Mouse (Mus musculus): ENCODE measurements around the gene Ccdc194. TPM values are rescaled to one million over a fixed set of nuclear protein-coding genes. Genes with fewer than 3 reads are reported as not detected.
A peak's percentile ranks its signal among the peaks of the same experiment; 100 is the strongest.

The Ccdc194 gene
- polyA plus RNA-seq (2016; fragmentation: Nextera tagmentation; extraction: Ambion mirVana): 0.67 and 0.70 TPM in 2 replicates

DNA sequence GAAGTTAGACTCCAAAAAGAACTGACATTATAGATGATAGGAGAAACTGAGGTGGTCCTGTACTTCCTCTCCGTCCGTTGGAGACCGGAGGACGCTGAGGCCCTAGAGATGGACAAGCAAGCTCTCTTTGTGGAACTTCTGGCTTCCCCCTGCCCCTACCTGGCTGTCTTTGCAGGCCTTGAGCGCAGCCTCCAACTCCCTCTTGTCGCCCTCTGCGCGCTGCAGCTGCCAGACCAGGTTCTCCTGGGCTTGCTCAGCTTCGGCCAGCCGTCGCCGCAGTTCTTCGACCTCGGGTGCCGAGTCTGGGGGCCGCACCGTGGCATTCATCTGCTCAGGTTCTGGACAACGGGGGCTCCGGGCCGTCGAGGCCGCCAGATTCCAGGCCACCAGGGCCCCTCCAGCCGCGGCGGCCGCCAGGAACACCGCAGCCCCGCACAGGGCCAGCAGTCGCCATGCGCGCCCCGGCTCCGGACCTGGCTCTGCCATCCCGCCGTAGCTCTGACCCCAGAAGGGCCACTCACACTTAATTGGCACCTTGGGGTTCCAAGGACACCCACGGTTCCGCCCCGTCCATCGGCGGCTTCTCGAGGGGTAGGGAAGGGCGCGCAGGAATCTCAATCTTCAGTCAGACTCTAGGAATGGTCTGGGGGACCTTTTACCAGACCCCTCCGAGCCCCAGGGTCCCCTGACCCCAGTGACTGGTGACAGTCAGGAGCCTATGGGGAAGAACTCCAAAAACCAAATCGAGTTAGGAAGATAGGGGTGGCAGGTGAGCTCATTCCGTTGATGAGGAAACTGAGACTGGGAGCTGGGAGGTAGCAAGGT lies at the start of gene Ccdc194:
Ccdc194 (minus strand) TSS at position 486 of the 825 bp plus-strand sequence.
- no peak for ATAC-seq (ENCODE audit: low FRiP score)
- Histone ChIP-seq H3K27me3 (peaks cover 56% of the 10 kb centered on the region), H3K27ac (no peak within 1 kb of the TSS), H3K9me3 (replicated peaks) (no peaks in the 10 kb centered on the region), H3K4me2 (replicated peaks) (peak within 1 kb of the TSS; percentile 22; the same call in 1 of the 2 replicates), H3K9ac (no peak within 1 kb of the TSS), H3K36me3 (no peaks in the 10 kb centered on the region), H3K4me3 (peak within 1 kb of the TSS; percentile 12; the same call in 1 of the 2 replicates), H3K4me1 (peaks cover 18% of the 10 kb centered on the region)
- WGBS: 4% methylated on average over 46 of the region's 46 CpGs

DNA sequence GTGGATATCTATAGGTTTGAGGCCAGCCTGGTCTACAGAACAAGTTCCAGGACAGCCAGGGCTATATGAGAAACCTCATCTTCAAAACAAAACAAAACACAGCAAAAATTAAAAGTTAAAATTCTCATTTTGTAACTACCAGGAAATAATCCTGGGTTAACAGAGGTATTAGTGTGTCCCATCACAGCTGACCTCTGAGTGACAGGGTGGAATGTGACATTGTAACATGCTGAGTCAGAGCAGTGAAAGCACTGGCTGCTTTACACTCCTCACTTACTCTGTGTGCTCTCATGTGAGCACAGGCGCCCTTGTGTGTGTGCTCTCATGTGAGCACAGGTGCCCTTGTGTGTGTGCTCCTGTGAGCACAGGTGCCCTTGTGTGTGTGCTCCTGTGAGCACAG lies 49.5 kb upstream of the Ccdc194 start:
- peaks cover 8% of the 10 kb centered on the region for H3K4me1 ChIP-seq
- no peak overlapping the region for H3K27ac ChIP-seq
- no peak for ATAC-seq (ENCODE audit: low FRiP score)
- peaks cover 3% of the 10 kb centered on the region; the same call in 1 of the 2 replicates for H3K36me3 ChIP-seq
- 65% methylated on average over 1 of the region's 1 CpGs for WGBS
- H3K9me3 ChIP-seq (replicated peaks): no peaks in the 10 kb centered on the region
- H3K4me2 ChIP-seq (replicated peaks): no peak overlapping the region
- no peak overlapping the region for H3K4me3 ChIP-seq
- peaks cover 7% of the 10 kb centered on the region; the same call in 1 of the 2 replicates for H3K27me3 ChIP-seq
- no peak overlapping the region for H3K9ac ChIP-seq

DNA sequence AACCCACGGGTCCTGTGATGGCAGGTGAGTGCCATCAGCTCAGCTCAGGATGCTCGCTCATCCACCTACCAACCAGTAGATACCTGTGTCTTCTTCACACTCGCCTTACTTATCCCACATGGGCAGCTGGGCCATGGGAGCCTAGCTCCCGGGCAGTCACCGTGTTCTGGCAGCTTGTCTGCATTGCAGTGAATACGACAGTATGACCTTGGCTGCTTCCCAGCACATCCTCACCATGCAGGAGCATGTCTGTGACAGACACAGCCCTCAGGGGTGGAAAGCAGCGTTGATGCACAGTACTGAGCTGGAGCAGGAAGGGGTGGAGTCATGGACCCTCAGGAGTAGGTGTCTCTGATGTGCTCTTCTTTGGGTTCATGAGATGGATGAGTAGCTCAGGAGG lies 48.9 kb upstream of the Ccdc194 start:
- Histone ChIP-seq H3K4me3 (no peak overlapping the region), H3K27me3 (peaks cover 2% of the 10 kb centered on the region; the same call in 1 of the 2 replicates), H3K27ac (no peak overlapping the region), H3K36me3 (0 out of 2 replicates have a peak, but pooled peaks cover under 1% of the 10 kb centered on the region), H3K4me1 (peaks cover 8% of the 10 kb centered on the region), H3K9me3 (replicated peaks) (no peaks in the 10 kb centered on the region), H3K9ac (no peak overlapping the region), H3K4me2 (replicated peaks) (no peak overlapping the region)
- ATAC-seq (ENCODE audit: low FRiP score): no peak
- 82% methylated on average over 7 of the region's 7 CpGs for WGBS

DNA sequence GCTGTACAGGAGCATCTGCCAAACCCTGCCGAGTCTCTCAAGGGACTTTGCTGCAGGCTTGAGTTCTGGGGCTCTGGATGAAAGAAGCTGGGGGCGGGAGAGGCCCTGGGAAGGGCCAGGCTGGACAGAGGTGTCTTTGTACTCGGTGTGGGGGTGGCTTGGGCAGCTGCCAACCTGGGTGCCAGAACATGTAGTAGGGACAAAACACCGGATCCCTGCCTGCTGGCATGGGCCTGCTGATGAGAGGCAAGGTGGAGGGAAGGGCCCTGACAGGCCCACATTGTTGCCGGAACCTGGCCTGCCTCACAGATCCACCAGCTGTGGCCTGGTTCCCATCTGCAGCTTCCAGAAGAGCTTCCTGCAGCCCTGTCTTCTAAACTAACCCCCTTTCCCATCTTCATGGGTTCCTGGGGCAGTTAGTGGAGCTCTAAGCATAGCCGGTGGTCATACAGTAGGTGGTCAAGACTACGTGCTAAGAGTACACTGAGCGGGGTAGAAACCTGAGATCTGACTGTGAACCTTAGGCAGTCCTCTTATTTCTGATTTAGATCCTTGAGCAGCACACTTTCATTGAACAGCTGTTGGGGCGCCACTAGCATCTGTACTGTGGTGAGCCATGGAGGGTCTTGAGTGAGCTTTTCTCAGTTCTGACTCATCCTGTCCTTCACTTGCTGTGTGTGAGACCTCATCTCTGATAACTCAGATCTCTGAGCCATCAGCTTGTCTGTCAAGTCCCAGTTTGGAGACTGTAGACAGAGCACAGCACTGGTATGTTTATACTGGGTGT lies 47.5 kb upstream of the Ccdc194 start:
- WGBS: 66% methylated on average over 9 of the region's 9 CpGs
- no peak for ATAC-seq (ENCODE audit: low FRiP score)
- H3K27ac ChIP-seq: peak overlapping the region; percentile 45
- no peak overlapping the region for H3K4me2 ChIP-seq (replicated peaks)
- H3K9me3 ChIP-seq (replicated peaks): no peaks in the 10 kb centered on the region
- peaks cover 17% of the 10 kb centered on the region for H3K4me1 ChIP-seq
- peaks cover 11% of the 10 kb centered on the region for H3K27me3 ChIP-seq
- no peaks in the 10 kb centered on the region for H3K36me3 ChIP-seq
- H3K4me3 ChIP-seq: no peak overlapping the region
- H3K9ac ChIP-seq: no peak overlapping the region

DNA sequence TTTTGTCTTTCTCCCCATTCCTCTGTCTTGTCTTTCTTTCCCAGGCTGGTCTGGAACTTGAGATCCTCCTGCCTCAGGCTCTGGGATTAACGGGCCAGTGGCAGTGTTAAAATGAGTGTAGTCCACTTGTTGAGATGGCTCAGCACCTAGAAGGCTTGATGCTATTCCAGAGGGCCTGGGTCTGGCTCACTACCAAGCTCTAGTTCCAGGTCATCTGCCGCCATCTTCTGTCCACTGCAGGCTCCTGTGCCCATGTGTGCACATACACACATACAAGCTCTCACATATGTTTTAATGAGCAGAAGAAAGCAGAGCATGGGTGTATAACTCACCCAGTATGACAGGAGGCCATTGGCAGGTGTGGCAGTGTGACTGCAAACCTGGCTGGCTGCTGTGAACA lies 46.6 kb upstream of the Ccdc194 start:
- ATAC-seq (ENCODE audit: low FRiP score): no peak
- H3K9me3 ChIP-seq (replicated peaks): no peaks in the 10 kb centered on the region
- no peak overlapping the region for H3K4me3 ChIP-seq
- peak overlapping the region; percentile 91 for H3K4me2 ChIP-seq (replicated peaks)
- 0 out of 2 replicates have a peak overlapping the region, but pooled peaks have one; percentile 35 for H3K27ac ChIP-seq
- peaks cover 19% of the 10 kb centered on the region for H3K27me3 ChIP-seq
- peaks cover 17% of the 10 kb centered on the region for H3K4me1 ChIP-seq
- no peak overlapping the region for H3K9ac ChIP-seq
- no peaks in the 10 kb centered on the region for H3K36me3 ChIP-seq
- 93% methylated on average over 2 of the region's 2 CpGs for WGBS

DNA sequence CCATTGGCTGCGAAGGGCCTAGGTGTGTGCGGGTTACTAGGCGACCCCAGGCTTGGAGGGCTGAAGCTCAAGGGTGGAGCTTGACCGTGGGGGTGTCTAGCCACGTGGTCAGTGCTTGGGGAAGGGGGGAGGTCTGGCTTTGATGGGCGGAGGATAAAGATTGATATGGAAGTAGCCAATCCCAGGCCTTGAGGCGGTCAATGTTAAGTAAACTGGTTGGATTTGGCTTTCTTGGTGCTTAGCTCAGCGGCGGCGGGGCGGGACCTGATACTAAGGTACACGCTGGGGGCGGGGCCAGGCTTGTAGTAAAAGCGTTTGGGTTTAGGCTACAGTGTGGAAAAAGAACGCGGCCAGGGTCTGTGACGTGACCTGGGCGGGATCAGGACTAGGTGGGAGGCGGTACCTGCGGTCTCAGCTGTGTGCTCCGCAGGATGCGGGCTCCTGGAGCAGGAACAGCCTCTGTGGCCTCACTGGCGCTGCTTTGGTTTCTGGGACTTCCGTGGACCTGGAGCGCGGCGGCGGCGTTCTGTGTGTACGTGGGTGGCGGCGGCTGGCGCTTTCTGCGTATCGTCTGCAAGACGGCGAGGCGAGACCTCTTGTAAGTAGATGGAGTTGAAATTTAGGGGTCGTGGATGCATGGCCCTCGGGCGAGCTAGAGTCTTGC lies 44.9 kb upstream of the Ccdc194 start:
- H3K4me1 ChIP-seq: peaks cover 17% of the 10 kb centered on the region
- no peaks in the 10 kb centered on the region for H3K9me3 ChIP-seq (replicated peaks)
- peak overlapping the region; percentile 73 for H3K9ac ChIP-seq
- H3K27me3 ChIP-seq: peaks cover 32% of the 10 kb centered on the region
- peak overlapping the region; percentile 56 for H3K4me3 ChIP-seq
- under 1% methylated on average over 41 of the region's 41 CpGs for WGBS
- peak; percentile 90 for ATAC-seq (ENCODE audit: low FRiP score)
- peak overlapping the region; percentile 91 for H3K4me2 ChIP-seq (replicated peaks)
- peak overlapping the region; percentile 80 for H3K27ac ChIP-seq
- no peaks in the 10 kb centered on the region for H3K36me3 ChIP-seq

DNA sequence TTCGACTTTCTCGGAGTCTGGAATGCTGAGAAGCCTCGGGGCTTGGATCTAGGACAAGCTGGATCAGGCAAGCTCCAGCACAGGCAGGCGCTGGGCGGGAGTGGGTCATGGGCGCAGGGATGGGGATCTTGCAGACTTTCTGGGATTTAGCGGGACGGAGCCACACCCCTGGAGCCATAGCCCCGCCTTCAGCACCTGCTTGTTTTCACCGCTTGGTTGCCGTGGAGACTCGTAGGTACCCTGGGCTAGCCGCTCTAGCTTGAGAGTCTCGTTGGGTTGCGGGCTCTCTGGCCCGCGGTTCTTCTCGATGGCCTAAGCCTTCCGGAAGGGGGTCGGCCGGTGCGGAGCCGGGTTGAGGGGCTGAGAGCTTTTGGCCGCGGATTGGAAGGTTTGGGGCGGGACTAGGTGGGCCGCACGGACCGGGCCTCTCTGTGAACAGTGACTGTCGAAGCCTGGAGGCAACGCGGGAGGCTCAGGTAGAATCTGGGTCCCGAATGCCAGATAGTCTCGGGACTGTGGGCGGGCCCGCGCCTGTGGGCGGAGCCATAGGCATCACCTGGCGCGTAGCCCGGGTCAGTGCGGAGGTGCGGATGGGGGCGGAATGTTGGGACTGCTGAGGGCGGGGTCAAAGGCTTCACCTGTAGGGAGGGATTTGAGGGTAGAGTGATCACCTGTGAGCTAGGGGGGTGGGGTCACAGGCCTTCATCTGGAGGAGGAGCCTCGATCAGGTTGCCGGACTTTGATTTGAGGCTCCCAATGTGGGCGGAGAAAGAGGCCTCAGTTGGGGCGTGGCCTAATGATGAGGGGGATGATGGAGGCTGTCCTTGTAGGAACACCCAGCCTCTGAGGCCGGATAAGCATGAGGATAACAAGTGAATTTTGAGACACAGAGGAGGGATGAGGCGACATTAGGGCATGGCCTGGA lies 44.1 kb upstream of the Ccdc194 start:
- Histone ChIP-seq H3K4me3 (peak overlapping the region; percentile 56), H3K27ac (peak overlapping the region; percentile 78), H3K9me3 (replicated peaks) (no peaks in the 10 kb centered on the region), H3K9ac (peak overlapping the region; percentile 73), H3K4me1 (peaks cover 17% of the 10 kb centered on the region), H3K27me3 (peaks cover 33% of the 10 kb centered on the region), H3K36me3 (no peaks in the 10 kb centered on the region), H3K4me2 (replicated peaks) (peak overlapping the region; percentile 91)
- WGBS: under 1% methylated on average over 51 of the region's 51 CpGs
- peak; percentile 84 for ATAC-seq (ENCODE audit: low FRiP score)

DNA sequence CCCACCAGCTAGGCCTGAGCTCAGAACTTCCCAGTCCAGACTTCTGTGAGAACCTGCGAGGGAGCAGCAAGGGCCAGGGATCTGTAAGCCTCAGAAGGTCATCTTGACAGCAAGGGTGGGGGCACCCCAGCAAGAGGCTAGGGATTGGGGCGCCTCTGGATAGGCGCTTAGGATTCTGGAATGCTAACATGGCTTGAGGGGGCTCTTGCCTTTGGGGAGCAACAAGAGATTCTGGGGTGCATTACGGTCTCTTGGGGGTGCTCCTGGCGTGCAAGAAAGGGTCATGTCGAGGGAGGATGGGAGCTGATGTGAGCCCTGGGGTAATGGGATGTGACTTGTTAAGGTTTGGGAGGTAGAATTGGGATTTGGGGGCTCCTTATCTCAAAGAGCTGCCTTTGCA lies 43.4 kb upstream of the Ccdc194 start:
- Histone ChIP-seq H3K4me3 (peak overlapping the region; percentile 56), H3K9me3 (replicated peaks) (no peaks in the 10 kb centered on the region), H3K9ac (peak overlapping the region; percentile 73; the same call in 1 of the 2 replicates), H3K4me1 (peaks cover 17% of the 10 kb centered on the region), H3K4me2 (replicated peaks) (peak overlapping the region; percentile 91), H3K27me3 (peaks cover 40% of the 10 kb centered on the region), H3K36me3 (no peaks in the 10 kb centered on the region), H3K27ac (peak overlapping the region; percentile 78)
- no peak for ATAC-seq (ENCODE audit: low FRiP score)
- WGBS: 13% methylated on average over 6 of the region's 6 CpGs

DNA sequence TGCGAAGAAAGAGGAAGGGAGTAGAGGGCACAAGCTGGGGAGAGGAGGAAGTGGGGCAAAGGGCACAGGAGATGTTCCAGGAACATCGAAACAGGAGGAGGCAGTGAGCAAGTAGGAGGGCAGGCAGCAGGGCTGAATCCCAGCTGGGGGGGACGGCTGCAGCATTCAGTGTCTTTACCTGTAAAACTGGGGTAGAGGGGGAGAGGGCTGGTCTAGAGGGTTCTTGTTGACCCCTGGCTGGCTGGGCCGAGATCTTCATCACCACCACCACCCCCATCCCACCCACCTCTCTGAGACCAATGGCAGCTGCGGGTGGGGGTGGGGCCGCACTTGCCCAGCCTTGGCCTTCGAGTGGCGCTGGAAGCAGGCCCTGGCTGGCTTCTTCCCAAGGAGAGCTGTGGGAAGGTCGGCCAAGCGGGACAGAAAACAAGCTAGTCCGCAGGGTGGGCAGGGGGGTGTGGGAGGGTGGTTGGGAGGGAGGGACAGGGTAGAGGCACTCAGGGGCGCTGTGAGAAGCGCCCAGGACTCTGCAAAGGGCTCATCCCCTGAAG lies 43.0 kb upstream of the Ccdc194 start, which contains the start of gene Slc27a1:
Slc27a1 (plus strand) TSS at position 496 of the 551 bp plus-strand sequence.
- Histone ChIP-seq H3K27me3 (peaks cover 45% of the 10 kb centered on the region), H3K4me1 (peaks cover 17% of the 10 kb centered on the region), H3K4me3 (peak within 1 kb of the TSS; percentile 56), H3K27ac (peak within 1 kb of the TSS; percentile 78), H3K36me3 (no peaks in the 10 kb centered on the region), H3K9me3 (replicated peaks) (no peaks in the 10 kb centered on the region), H3K4me2 (replicated peaks) (peak within 1 kb of the TSS; percentile 91), H3K9ac (peak within 1 kb of the TSS; percentile 73)
- ATAC-seq (ENCODE audit: low FRiP score): no peak
- WGBS: 10% methylated on average over 12 of the region's 13 CpGs

DNA sequence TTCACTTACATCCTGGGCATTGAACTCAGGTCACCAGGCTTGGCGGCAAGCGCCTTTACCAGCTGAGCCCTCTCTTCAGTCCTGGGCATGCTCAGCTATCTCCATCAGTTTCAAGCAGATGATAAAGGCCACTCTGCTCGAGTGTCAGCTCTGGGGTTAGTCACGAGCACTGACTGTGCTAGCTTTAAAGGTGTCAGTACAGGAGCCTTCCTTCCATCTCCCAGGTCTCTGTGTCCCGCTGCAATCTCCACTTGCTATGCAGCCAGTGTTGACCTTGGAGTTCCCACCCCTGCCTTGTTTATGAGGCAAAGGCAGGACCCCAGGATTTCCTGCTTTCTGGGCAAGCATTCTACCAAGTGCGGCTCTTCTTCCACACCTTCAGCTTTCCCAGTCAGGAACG lies 42.1 kb upstream of the Ccdc194 start:
- Histone ChIP-seq H3K4me1 (peaks cover 23% of the 10 kb centered on the region), H3K4me2 (replicated peaks) (no peak overlapping the region), H3K9ac (no peak overlapping the region), H3K27me3 (peaks cover 53% of the 10 kb centered on the region), H3K9me3 (replicated peaks) (no peaks in the 10 kb centered on the region), H3K27ac (no peak overlapping the region), H3K4me3 (no peak overlapping the region), H3K36me3 (no peaks in the 10 kb centered on the region)
- no peak for ATAC-seq (ENCODE audit: low FRiP score)
- WGBS: 71% methylated on average over 7 of the region's 7 CpGs

DNA sequence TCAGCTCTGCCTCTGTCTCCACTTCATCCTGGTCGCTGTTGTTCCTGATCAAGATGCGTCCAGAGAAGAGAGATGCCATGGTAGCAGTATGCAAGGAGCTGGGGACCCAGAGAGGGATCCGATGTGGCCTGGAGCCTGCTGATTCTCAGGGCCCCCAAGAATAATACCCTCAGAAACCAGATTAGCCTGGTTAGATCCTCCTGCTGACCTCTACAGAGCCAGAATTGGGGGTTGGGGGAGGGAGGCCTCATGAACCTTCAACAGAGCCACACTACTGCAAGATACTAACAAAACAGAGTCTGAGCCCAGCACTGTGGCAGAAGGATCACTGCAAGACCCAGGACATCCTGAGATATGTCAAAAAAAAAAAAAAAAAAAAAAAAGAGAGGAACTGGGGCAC lies 41.0 kb upstream of the Ccdc194 start, which contains the start of gene Nxnl1:
Nxnl1 (minus strand) TSS at position 101 of the 400 bp plus-strand sequence.
- no peaks in the 10 kb centered on the region for H3K36me3 ChIP-seq
- no peak for ATAC-seq (ENCODE audit: low FRiP score)
- H3K9me3 ChIP-seq (replicated peaks): no peaks in the 10 kb centered on the region
- no peak within 1 kb of the TSS for H3K27ac ChIP-seq
- peaks cover 25% of the 10 kb centered on the region for H3K4me1 ChIP-seq
- peaks cover 64% of the 10 kb centered on the region for H3K27me3 ChIP-seq
- no peak within 1 kb of the TSS for H3K4me3 ChIP-seq
- H3K9ac ChIP-seq: peak within 1 kb of the TSS; percentile 13; the same call in 1 of the 2 replicates
- H3K4me2 ChIP-seq (replicated peaks): no peak within 1 kb of the TSS
- WGBS: 54% methylated on average over 3 of the region's 3 CpGs
